Mouse (Mus musculus) neural tube, embryonic 11.5 days (tissue): ENCODE measurements at regions not wholly inside any gene's neighbourhood (a gene's known extent, or its start where the extent isn't known, plus 50 kb on each side); places are given as distances from the start of the nearest gene placed in this dataset.

Experiments
- ATAC-seq: fragments of 200-750 bp; cut with Nextera tagmentation; 2 replicates; pipeline ENCODE4 v1.8.0; 2017; ENCODE audit warnings: moderate number of reproducible peaks, mild to moderate bottlenecking, moderate TSS enrichment, moderate library complexity; ENCODE audit not compliant: insufficient read depth, low FRiP score, low TSS enrichment
- DNase-seq: peaks from one replicate; pipeline ENCODE4 v3.0.0-alpha.2; 2015; ENCODE audit warnings: low spot score
- H3K27ac ChIP-seq: fragments of 300-500 bp; sonication (generic); 2 replicates; pipeline ENCODE4 v1.5.1; 2014; ENCODE audit warnings: low read depth, mild to moderate bottlenecking, low read length
- H3K27me3 ChIP-seq: fragments of 300-500 bp; sonication (generic); 2 replicates; pipeline ENCODE4 v1.6.1; 2014; ENCODE audit warnings: mild to moderate bottlenecking, low read length, mixed read lengths; ENCODE audit not compliant: control insufficient read depth, insufficient read depth
- H3K36me3 ChIP-seq: fragments of 300-500 bp; sonication (generic); 2 replicates; pipeline ENCODE4 v1.6.1; 2014; ENCODE audit warnings: mild to moderate bottlenecking, low read length, moderate library complexity, mixed read lengths; ENCODE audit not compliant: control insufficient read depth, insufficient read depth
- H3K4me1 ChIP-seq: fragments of 300-500 bp; sonication (generic); 2 replicates; pipeline ENCODE4 v1.6.1; 2014; ENCODE audit warnings: low read length, mixed read lengths; ENCODE audit not compliant: control insufficient read depth, insufficient read depth
- H3K4me2 ChIP-seq: fragments of 300-500 bp; sonication (generic); 2 replicates; pipeline ENCODE4 v1.6.1; 2014; ENCODE audit warnings: low read depth, mild to moderate bottlenecking, moderate library complexity
- H3K4me3 ChIP-seq: fragments of 300-500 bp; sonication (generic); 2 replicates; pipeline ENCODE4 v1.5.1; 2014; ENCODE audit warnings: low read depth, low read length
- H3K9ac ChIP-seq: fragments of 300-500 bp; sonication (generic); 2 replicates; pipeline ENCODE4 v1.6.1; 2014; ENCODE audit warnings: mild to moderate bottlenecking, low read length
- H3K9me3 ChIP-seq: fragments of 300-500 bp; sonication (generic); 2 replicates; pipeline ENCODE4 v1.6.1; 2016; ENCODE audit warnings: low read length; ENCODE audit not compliant: control insufficient read depth
- WGBS: fragments of 180-500 bp; shearing (Covaris S2); extraction: QIAGEN DNeasy Blood & Tissue Kit; methylation state at CpG from one replicate; pipeline ENCODE4 v1.1.7; 2014; 5-methylcytosine and 5-hydroxymethylcytosine counted together

- Histone ChIP-seq H3K9me3 (no peaks in the 10 kb centered on the region), H3K27me3 (no peaks in the 10 kb centered on the region), H3K4me3 (no peak overlapping the region), H3K4me1 (no peaks in the 10 kb centered on the region), H3K27ac (no peak overlapping the region), H3K4me2 (no peak overlapping the region), H3K36me3 (no peaks in the 10 kb centered on the region), H3K9ac (no peak overlapping the region)
- WGBS = 66% methylated on average over 5 of the region's 5 CpGs
- DNase-seq = no peak
- ATAC-seq = no peak
These were observed 152.3 kb upstream of the Avpr1a start for GRCm38 (mm10) chr10:122295921-122296425.

- WGBS = 81% methylated on average over 2 of the region's 2 CpGs
- ATAC-seq = no peak
These were observed 156.7 kb upstream of the Avpr1a start for GRCm38 (mm10) chr10:122291611-122292010.

GRCm38 (mm10) chr10:122291091-122291490 lies 157.2 kb upstream of the Avpr1a start:
- Histone ChIP-seq H3K4me2 (no peak overlapping the region), H3K9ac (no peak overlapping the region), H3K36me3 (no peaks in the 10 kb centered on the region), H3K27me3 (no peaks in the 10 kb centered on the region), H3K9me3 (no peaks in the 10 kb centered on the region), H3K4me1 (no peaks in the 10 kb centered on the region), H3K4me3 (no peak overlapping the region), H3K27ac (no peak overlapping the region)
- ATAC-seq = no peak
- DNase-seq = no peak
- 84% methylated on average over 5 of the region's 5 CpGs for WGBS

More at GRCm38 (mm10) chr10:122291611-122292010, 156.7 kb upstream of the Avpr1a start:
- Histone ChIP-seq H3K4me3 (no peak overlapping the region), H3K4me1 (no peaks in the 10 kb centered on the region), H3K27me3 (no peaks in the 10 kb centered on the region), H3K27ac (no peak overlapping the region), H3K36me3 (no peaks in the 10 kb centered on the region), H3K9ac (no peak overlapping the region), H3K9me3 (no peaks in the 10 kb centered on the region), H3K4me2 (no peak overlapping the region)
- DNase-seq = no peak

GRCm38 (mm10) chr10:122274885-122275284 lies 173.4 kb upstream of the Avpr1a start:
- 76% methylated on average over 1 of the region's 1 CpGs for WGBS
- H3K9ac ChIP-seq = no peak overlapping the region
- no peak for ATAC-seq

GRCm38 (mm10) chr10:122274181-122274580 lies 174.1 kb upstream of the Avpr1a start:
- DNase-seq (no peak), ATAC-seq (no peak)
- 89% methylated on average over 3 of the region's 3 CpGs for WGBS
- H3K4me3 ChIP-seq = no peak overlapping the region
- no peaks in the 10 kb centered on the region for H3K27me3 ChIP-seq
- H3K27ac ChIP-seq = no peak overlapping the region
- no peak overlapping the region for H3K9ac ChIP-seq
- no peaks in the 10 kb centered on the region for H3K9me3 ChIP-seq
- H3K4me1 ChIP-seq = no peaks in the 10 kb centered on the region
- no peak overlapping the region for H3K4me2 ChIP-seq
- no peaks in the 10 kb centered on the region for H3K36me3 ChIP-seq

More at GRCm38 (mm10) chr10:122274885-122275284, 173.4 kb upstream of the Avpr1a start:
- no peaks in the 10 kb centered on the region for H3K4me1 ChIP-seq
- no peak for DNase-seq
- H3K36me3 ChIP-seq = no peaks in the 10 kb centered on the region
- no peaks in the 10 kb centered on the region for H3K9me3 ChIP-seq
- H3K4me3 ChIP-seq = no peak overlapping the region
- H3K4me2 ChIP-seq = no peak overlapping the region
- no peaks in the 10 kb centered on the region for H3K27me3 ChIP-seq
- H3K27ac ChIP-seq = no peak overlapping the region

- Histone ChIP-seq H3K36me3 (no peaks in the 10 kb centered on the region), H3K27me3 (no peaks in the 10 kb centered on the region), H3K9ac (no peak overlapping the region), H3K27ac (no peak overlapping the region), H3K9me3 (no peaks in the 10 kb centered on the region), H3K4me1 (no peaks in the 10 kb centered on the region), H3K4me3 (no peak overlapping the region), H3K4me2 (no peak overlapping the region)
- WGBS = 67% methylated on average over 1 of the region's 1 CpGs
- DNase-seq = no peak
- ATAC-seq = no peak
These were observed 166.9 kb upstream of the Rxylt1 start for GRCm38 (mm10) chr10:122264070-122264469.

GRCm38 (mm10) chr10:122259354-122259753 lies 162.2 kb upstream of the Rxylt1 start:
- ATAC-seq (no peak), DNase-seq (peak; percentile 36)
- Histone ChIP-seq H3K4me2 (no peak overlapping the region), H3K4me3 (no peak overlapping the region), H3K9ac (no peak overlapping the region), H3K27ac (no peak overlapping the region), H3K4me1 (no peaks in the 10 kb centered on the region), H3K27me3 (no peaks in the 10 kb centered on the region), H3K9me3 (no peaks in the 10 kb centered on the region), H3K36me3 (no peaks in the 10 kb centered on the region)
- WGBS = 41% methylated on average over 4 of the region's 4 CpGs

GRCm38 (mm10) chr10:122258711-122259110 lies 161.5 kb upstream of the Rxylt1 start:
- Histone ChIP-seq H3K4me1 (no peaks in the 10 kb centered on the region), H3K36me3 (no peaks in the 10 kb centered on the region), H3K27me3 (no peaks in the 10 kb centered on the region), H3K9ac (no peak overlapping the region), H3K4me3 (no peak overlapping the region), H3K27ac (no peak overlapping the region), H3K4me2 (no peak overlapping the region), H3K9me3 (no peaks in the 10 kb centered on the region)
- no peak for DNase-seq
- WGBS = 92% methylated on average over 3 of the region's 3 CpGs
- ATAC-seq = no peak

GRCm38 (mm10) chr10:122231818-122232217 lies 134.6 kb upstream of the Rxylt1 start:
- Histone ChIP-seq H3K9ac (no peak overlapping the region), H3K27me3 (no peaks in the 10 kb centered on the region), H3K9me3 (no peaks in the 10 kb centered on the region), H3K27ac (no peak overlapping the region), H3K4me1 (no peaks in the 10 kb centered on the region), H3K4me3 (no peak overlapping the region), H3K36me3 (no peaks in the 10 kb centered on the region), H3K4me2 (no peak overlapping the region)
- ATAC-seq (no peak), DNase-seq (no peak)
- 82% methylated on average over 7 of the region's 7 CpGs for WGBS
